Mouse (Mus musculus): ENCODE results near the gene Sap30l. TPM values are rescaled to one million over a fixed set of nuclear protein-coding genes. Genes with fewer than 3 reads are reported as not detected.

Gene Sap30l
- polyA plus RNA-seq, 1 experiment: 19.8 TPM

GRCm38 (mm10) chr11:57857709-57858108 is 56.3 kb downstream of the Sap30l start:
- no peak overlapping the region for H3K27ac ChIP-seq (ENCODE audit: insufficient read depth, low read length)
- no peaks in the 10 kb centered on the region for H3K9me3 ChIP-seq (replicated peaks; ENCODE audit: control insufficient read depth, insufficient read depth, low read length, poor library complexity, severe bottlenecking)
- no peaks in the 10 kb centered on the region for H3K27me3 ChIP-seq (ENCODE audit: control insufficient read depth, insufficient read depth, low read length, poor library complexity, severe bottlenecking)
- no peak overlapping the region for H3K4me3 ChIP-seq (ENCODE audit: low read depth, low read length)
- TF ChIP-seq EP300 (IDR thresholded peaks at IDR 0.05; ENCODE audit: insufficient read depth, low read depth, low read length) (no peak), CTCF (IDR thresholded peaks at IDR 0.05; ENCODE audit: low read depth, low read length) (no peak), POLR2A (IDR thresholded peaks at IDR 0.05; ENCODE audit: insufficient read depth, low read length) (no peak)
- H3K36me3 ChIP-seq (ENCODE audit: control insufficient read depth, insufficient read depth, low read length, poor library complexity, severe bottlenecking): no peaks in the 10 kb centered on the region
- no peaks in the 10 kb centered on the region for H3K4me1 ChIP-seq (ENCODE audit: control insufficient read depth, insufficient read depth, low read length)
- no peak overlapping the region for H3K9ac ChIP-seq (ENCODE audit: low read depth, poor library complexity, severe bottlenecking)

Other genes starting within 250 kb of the Sap30l start
- gene Galnt10, start 156.2 kb upstream of the Sap30l start, polyA plus RNA-seq (2011; ENCODE audit: insufficient read depth, insufficient read length, low read depth, missing spikeins): 16.1 and 16.8 TPM in 2 replicates
- 3.7 and 7.0 TPM in 2 replicates for gene Hand1, start 31.2 kb downstream of the Sap30l start, polyA plus RNA-seq (2011; ENCODE audit: insufficient read depth, insufficient read length, low read depth, missing spikeins)
- 164 and 167 TPM in 2 replicates for gene Larp1, start 207.4 kb downstream of the Sap30l start, polyA plus RNA-seq (2011; ENCODE audit: insufficient read depth, insufficient read length, low read depth, missing spikeins)